Mouse (Mus musculus) midbrain, embryonic 13.5 days (tissue): ENCODE results near the gene Slc6a8. TPM values are rescaled to one million over a fixed set of nuclear protein-coding genes. Genes with fewer than 3 reads are reported as not detected.

Source experiments
- ATAC-seq: fragments of 200-750 bp; cut with Nextera tagmentation; 2 replicates; pipeline ENCODE4 v1.8.0; 2017; ENCODE audit warnings: mild to moderate bottlenecking, moderate TSS enrichment, moderate library complexity
- H3K27ac ChIP-seq: fragments of 300-500 bp; sonication (generic); 2 replicates; pipeline ENCODE4 v1.5.1; 2015; ENCODE audit warnings: inconsistent platforms, mild to moderate bottlenecking, moderate library complexity
- H3K27me3 ChIP-seq: fragments of 300-500 bp; sonication (generic); 2 replicates; pipeline ENCODE4 v1.6.1; 2015; ENCODE audit warnings: mild to moderate bottlenecking, inconsistent platforms
- H3K36me3 ChIP-seq: fragments of 300-500 bp; sonication (generic); 2 replicates; pipeline ENCODE4 v1.6.1; 2015; ENCODE audit warnings: mild to moderate bottlenecking, inconsistent platforms
- H3K4me1 ChIP-seq: fragments of 300-500 bp; sonication (generic); replicated peaks from 2 replicates; pipeline ENCODE4 v1.6.1; 2015; ENCODE audit warnings: inconsistent platforms
- H3K4me2 ChIP-seq: fragments of 300-500 bp; sonication (generic); replicated peaks from 2 replicates; pipeline ENCODE4 v1.6.1; 2015; ENCODE audit warnings: moderate library complexity, mild to moderate bottlenecking, inconsistent platforms
- H3K4me3 ChIP-seq: fragments of 300-500 bp; sonication (generic); replicated peaks from 2 replicates; pipeline ENCODE4 v1.5.1; 2015; ENCODE audit warnings: mild to moderate bottlenecking, inconsistent platforms
- H3K9ac ChIP-seq: fragments of 300-500 bp; sonication (generic); replicated peaks from 2 replicates; pipeline ENCODE4 v1.6.1; 2015; ENCODE audit warnings: mild to moderate bottlenecking, inconsistent platforms
- H3K9me3 ChIP-seq: fragments of 300-500 bp; sonication (generic); 2 replicates; pipeline ENCODE4 v1.6.1; 2016; ENCODE audit warnings: mild to moderate bottlenecking, inconsistent platforms
- WGBS: fragments of 180-500 bp; shearing (Covaris S2); methylation state at CpG from one replicate; pipeline ENCODE4 v1.1.7; 2015; 5-methylcytosine and 5-hydroxymethylcytosine counted together
- polyA plus RNA-seq: library from polyadenylated mRNA; unstranded; fragments of >200 nt; fragmentation: Nextera tagmentation; extraction: Ambion mirVana; gene quantifications from 2 replicates; pipeline ENCODE4 v1.2.1, GENCODE M21; 2015

Slc6a8 gene
- polyA plus RNA-seq, 1 experiment from 2014 or later = 6.4 TPM

DNA sequence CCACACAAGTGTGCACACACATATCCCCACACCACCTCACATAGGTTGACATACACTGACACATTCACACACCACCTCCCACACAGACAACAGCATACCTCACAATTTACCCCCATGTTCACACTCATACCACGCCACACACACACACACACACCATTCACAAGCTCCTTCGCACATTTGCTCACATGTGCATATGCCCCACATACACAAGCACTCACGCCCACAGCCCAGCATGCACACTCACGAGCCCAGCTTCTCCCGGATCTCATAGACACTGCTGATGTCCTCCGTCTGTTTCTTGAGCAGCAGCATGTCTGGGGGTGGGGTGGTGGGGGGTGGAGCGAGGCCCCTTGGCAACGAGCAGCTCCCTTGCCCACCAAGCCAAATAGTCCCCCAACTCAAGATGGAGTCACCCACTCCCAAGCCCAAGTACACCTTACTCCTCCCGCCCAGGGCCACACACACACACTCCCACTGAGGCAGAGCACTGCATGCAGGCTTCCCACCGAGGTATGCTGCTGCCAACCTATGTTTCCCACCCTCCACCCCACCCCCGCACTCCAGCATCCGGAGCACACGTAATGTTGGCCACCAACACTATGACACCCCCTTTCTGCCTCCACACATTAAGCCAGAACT is 13.9 kb upstream of the Slc6a8 start:
- Histone ChIP-seq H3K4me3 (peak overlapping the region; percentile 50), H3K27ac (peak overlapping the region; percentile 70), H3K9ac (peak overlapping the region; percentile 66), H3K9me3 (no peaks in the 10 kb centered on the region), H3K27me3 (no peaks in the 10 kb centered on the region), H3K36me3 (no peaks in the 10 kb centered on the region), H3K4me2 (peak overlapping the region; percentile 66), H3K4me1 (peaks cover 11% of the 10 kb centered on the region)
- ATAC-seq = peak; percentile 46
- WGBS = 59% methylated on average over 13 of the region's 13 CpGs

DNA sequence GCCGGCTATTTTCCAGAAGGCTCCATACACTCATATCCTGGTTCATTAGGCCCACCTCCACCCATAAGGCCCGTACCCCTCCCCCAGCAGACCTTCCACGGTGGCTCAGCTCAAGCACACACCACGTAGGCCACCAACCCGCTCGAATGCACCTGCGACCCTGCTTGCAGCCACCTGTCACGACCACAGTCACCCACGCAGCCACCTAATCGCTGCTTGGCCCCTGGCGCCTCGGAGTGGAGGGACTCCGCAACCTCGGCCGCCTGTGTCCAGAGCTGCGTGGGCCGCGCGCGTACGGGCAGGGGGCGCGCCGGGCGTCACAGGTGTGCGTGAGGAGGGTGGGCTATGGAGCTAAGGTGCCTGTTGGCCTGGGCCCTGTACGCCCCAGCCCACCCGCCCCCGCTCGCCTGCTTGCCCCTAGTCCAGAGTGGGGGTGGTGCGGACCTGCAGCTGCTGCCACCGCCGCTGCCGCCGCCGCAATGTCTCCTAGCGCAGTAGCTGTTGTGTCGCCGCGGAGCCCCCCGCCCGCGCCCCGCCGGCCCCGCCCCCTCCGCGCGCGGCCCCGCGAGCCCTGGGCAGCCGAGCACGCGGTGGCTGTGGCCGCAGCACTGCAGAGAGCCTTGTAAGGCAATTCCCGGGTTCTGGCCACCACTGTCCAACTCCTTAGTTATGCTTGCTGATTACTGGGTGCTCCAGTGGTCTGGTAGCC is 13.2 kb upstream of the Slc6a8 start, which contains the start of gene Pnck:
Pnck (minus strand) TSS at position 543 of the 709 bp plus-strand sequence.
- no peaks in the 10 kb centered on the region for H3K27me3 ChIP-seq
- peak; percentile 80 for ATAC-seq
- no peaks in the 10 kb centered on the region for H3K9me3 ChIP-seq
- WGBS = 19% methylated on average over 53 of the region's 57 CpGs
- H3K27ac ChIP-seq = peak within 1 kb of the TSS; percentile 70
- peak within 1 kb of the TSS; percentile 66 for H3K4me2 ChIP-seq
- H3K36me3 ChIP-seq = no peaks in the 10 kb centered on the region
- peak within 1 kb of the TSS; percentile 66 for H3K9ac ChIP-seq
- peaks cover 11% of the 10 kb centered on the region for H3K4me1 ChIP-seq
- H3K4me3 ChIP-seq = peak within 1 kb of the TSS; percentile 50

DNA sequence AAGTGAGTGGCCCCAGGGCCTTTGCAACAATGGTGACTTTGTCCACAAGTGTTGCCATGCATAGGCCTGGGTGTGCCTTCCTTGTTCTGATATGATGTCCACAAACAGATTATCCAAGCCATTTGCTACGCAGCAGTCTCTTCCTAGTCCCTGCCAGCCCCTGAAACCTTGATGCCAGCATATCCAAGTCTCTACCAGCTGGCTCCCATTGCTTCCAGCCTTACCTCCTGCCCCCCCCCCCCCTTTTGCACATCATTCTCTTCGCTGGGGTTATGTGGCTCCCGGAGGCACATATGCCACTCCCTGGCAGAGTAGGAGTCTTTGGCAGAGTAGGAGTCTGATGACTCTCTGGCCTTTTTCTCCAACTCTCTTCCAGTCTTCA is 12.7 kb upstream of the Slc6a8 start:
- WGBS = 48% methylated on average over 3 of the region's 3 CpGs
- H3K36me3 ChIP-seq = no peaks in the 10 kb centered on the region
- peak overlapping the region; percentile 66 for H3K4me2 ChIP-seq
- H3K9ac ChIP-seq = peak overlapping the region; percentile 66
- peaks cover 11% of the 10 kb centered on the region for H3K4me1 ChIP-seq
- H3K4me3 ChIP-seq = peak overlapping the region; percentile 50
- no peak; the same call in 1 of the 2 replicates for ATAC-seq
- H3K9me3 ChIP-seq = no peaks in the 10 kb centered on the region
- H3K27ac ChIP-seq = peak overlapping the region; percentile 70; the same call in 1 of the 2 replicates
- H3K27me3 ChIP-seq = no peaks in the 10 kb centered on the region

DNA sequence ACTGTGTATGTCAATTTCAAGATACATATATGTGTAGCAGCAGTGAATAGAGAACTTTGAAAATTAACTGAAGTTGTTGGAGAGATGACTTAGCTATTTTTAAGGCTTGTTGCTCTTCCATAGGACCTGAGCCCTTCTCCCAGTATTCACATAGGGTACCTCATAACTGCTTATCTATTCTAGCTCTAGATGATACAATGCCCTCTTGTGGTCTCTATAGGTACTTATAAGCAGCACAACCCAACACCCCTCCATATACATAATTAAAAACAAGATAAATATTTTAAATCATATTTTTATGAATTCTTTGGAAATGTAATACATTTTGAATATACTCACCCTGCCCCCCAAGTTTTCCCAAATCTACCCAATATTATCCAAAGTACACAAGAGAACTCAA is 9.8 kb upstream of the Slc6a8 start:
- H3K27me3 ChIP-seq = no peaks in the 10 kb centered on the region
- no peaks in the 10 kb centered on the region for H3K36me3 ChIP-seq
- H3K4me2 ChIP-seq = no peak overlapping the region
- H3K27ac ChIP-seq = no peak overlapping the region
- H3K9me3 ChIP-seq = no peaks in the 10 kb centered on the region
- no peak overlapping the region for H3K4me3 ChIP-seq
- peaks cover 9% of the 10 kb centered on the region for H3K4me1 ChIP-seq
- ATAC-seq = no peak
- no peak overlapping the region for H3K9ac ChIP-seq

DNA sequence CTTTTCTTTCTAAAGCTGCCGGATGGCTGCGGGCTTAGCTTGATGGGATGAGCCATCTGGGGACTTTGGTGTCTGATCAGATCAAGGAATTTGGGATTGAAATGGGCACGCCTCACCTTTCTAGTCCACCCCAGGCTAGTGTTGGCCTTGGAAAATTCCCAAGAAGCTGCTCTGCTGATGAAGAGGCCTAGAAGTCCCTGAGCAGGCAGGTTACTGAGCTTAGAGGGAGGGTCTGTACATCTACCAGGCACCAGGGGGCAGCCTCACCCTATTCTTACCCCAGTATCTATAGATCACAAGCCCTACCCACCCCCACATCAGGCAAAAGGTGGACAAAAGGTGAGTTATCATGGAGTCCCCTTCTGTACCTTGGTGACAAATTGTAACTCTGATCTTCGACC is 919 bp upstream of the Slc6a8 start:
- H3K27me3 ChIP-seq = no peaks in the 10 kb centered on the region
- peak; percentile 67 for ATAC-seq
- H3K9ac ChIP-seq = no peak overlapping the region
- 60% methylated on average over 4 of the region's 4 CpGs for whole genome bisulfite sequencing
- H3K9me3 ChIP-seq = no peaks in the 10 kb centered on the region
- H3K36me3 ChIP-seq = peaks cover 5% of the 10 kb centered on the region
- H3K4me1 ChIP-seq = peaks cover 18% of the 10 kb centered on the region
- no peak overlapping the region for H3K4me3 ChIP-seq
- no peak overlapping the region for H3K27ac ChIP-seq
- H3K4me2 ChIP-seq = no peak overlapping the region

DNA sequence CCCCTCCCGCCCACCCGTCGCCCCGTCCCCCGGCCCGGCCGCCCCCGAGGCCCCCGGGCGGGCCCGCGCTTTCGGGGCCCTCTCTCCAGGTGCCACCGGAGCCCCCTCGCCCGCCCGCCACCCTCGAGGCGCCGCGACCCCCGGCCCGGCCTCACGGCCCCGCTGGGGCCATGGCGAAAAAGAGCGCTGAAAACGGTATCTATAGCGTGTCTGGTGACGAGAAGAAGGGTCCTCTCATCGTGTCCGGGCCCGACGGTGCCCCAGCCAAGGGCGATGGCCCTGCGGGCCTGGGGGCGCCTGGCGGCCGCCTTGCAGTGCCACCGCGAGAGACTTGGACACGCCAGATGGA is 643 bp downstream of the Slc6a8 start:
- 35% methylated on average over 38 of the region's 42 CpGs for WGBS
- peak overlapping the region; percentile 59 for H3K4me3 ChIP-seq
- peaks cover 18% of the 10 kb centered on the region for H3K36me3 ChIP-seq
- peak overlapping the region; percentile 80 for H3K9ac ChIP-seq
- no peaks in the 10 kb centered on the region for H3K9me3 ChIP-seq
- ATAC-seq = peak; percentile 19; the same call in 1 of the 2 replicates
- H3K4me2 ChIP-seq = peak overlapping the region; percentile 74
- peaks cover 18% of the 10 kb centered on the region for H3K4me1 ChIP-seq
- 0 out of 2 replicates have a peak overlapping the region, but pooled peaks have one; percentile 47 for H3K27ac ChIP-seq
- no peaks in the 10 kb centered on the region for H3K27me3 ChIP-seq

DNA sequence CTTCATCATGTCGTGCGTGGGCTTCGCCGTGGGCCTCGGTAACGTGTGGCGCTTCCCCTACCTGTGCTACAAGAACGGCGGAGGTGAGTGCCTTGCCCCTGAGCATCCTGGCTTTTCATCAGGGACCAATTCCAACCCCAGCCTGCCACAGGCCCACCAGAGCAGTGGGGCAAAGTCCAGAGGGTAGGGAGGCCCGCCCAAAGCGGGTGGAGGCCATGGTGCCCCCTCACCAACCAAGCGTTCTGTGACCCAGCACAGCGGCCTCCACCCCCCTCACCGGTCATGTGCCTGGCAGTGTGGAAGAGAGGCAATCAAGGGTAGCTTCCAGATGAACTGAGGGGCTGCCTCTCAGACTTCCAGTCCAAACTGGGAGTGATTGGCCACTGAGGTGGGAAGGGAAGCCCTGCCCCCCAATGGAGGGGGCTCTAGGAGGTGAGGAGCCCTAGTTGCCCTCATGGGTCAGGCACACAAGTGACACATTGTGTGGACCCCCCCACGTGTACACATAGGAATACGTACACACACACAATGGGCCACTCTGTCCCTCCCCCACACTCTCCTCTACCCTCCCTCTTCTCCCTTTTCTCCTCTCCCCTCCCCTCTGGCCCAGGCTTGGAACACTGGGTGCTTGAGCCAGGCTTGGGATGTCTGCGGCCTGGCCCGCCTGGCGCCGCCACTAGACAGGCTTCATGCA is 1.2 kb downstream of the Slc6a8 start:
- Histone ChIP-seq H3K27me3 (no peaks in the 10 kb centered on the region), H3K9me3 (no peaks in the 10 kb centered on the region), H3K4me2 (peak overlapping the region; percentile 74), H3K36me3 (peaks cover 23% of the 10 kb centered on the region), H3K4me1 (peaks cover 18% of the 10 kb centered on the region), H3K4me3 (peak overlapping the region; percentile 59), H3K27ac (peak overlapping the region; percentile 51; the same call in 1 of the 2 replicates), H3K9ac (peak overlapping the region; percentile 80)
- peak; percentile 48 for ATAC-seq
- WGBS = 34% methylated on average over 20 of the region's 20 CpGs

DNA sequence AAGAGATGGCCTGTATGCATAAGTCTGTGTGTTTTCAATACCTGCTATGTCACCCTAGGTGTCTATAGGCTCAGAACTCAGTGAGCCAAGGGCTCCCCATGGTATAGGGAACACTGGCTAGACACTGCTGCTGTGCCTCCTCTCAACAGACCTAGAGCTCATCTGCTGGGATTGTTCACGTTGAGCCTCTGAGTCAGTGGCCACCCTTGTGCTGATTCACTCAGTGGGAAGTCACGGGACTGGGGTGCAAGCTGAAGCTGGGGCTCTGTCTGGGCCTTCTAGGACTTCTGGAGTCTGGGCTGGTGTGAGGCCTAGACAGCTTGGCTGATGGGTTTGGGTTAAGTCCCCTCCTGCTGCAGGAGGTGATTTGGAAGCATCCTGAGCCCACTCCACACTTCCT is 2.3 kb downstream of the Slc6a8 start:
- Histone ChIP-seq H3K4me2 (peak overlapping the region; percentile 74), H3K4me1 (peaks cover 18% of the 10 kb centered on the region), H3K27me3 (no peaks in the 10 kb centered on the region), H3K9ac (peak overlapping the region; percentile 80), H3K9me3 (no peaks in the 10 kb centered on the region), H3K4me3 (peak overlapping the region; percentile 59), H3K27ac (no peak overlapping the region), H3K36me3 (peaks cover 35% of the 10 kb centered on the region)
- no peak for ATAC-seq
- 76% methylated on average over 2 of the region's 2 CpGs for WGBS

DNA sequence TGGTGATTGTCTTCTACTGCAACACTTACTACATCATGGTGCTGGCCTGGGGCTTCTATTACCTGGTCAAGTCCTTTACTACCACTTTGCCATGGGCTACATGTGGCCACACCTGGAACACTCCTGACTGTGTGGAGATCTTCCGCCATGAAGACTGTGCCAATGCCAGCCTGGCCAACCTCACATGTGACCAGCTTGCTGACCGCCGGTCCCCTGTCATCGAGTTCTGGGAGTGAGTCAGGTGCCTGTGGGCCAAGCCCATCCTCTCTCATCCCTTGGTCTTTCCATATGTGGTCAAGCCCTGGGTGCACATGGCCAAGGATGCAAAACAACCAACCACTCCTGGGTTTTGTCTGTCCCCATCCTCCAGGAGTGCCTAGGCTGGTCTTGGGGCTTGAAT is 3.7 kb downstream of the Slc6a8 start:
- H3K36me3 ChIP-seq = peaks cover 47% of the 10 kb centered on the region
- H3K9ac ChIP-seq = no peak overlapping the region
- no peak overlapping the region for H3K4me2 ChIP-seq
- ATAC-seq = no peak
- H3K4me3 ChIP-seq = no peak overlapping the region
- H3K27ac ChIP-seq = no peak overlapping the region
- no peaks in the 10 kb centered on the region for H3K9me3 ChIP-seq
- WGBS = 93% methylated on average over 4 of the region's 4 CpGs
- no peaks in the 10 kb centered on the region for H3K27me3 ChIP-seq
- H3K4me1 ChIP-seq = peaks cover 18% of the 10 kb centered on the region

DNA sequence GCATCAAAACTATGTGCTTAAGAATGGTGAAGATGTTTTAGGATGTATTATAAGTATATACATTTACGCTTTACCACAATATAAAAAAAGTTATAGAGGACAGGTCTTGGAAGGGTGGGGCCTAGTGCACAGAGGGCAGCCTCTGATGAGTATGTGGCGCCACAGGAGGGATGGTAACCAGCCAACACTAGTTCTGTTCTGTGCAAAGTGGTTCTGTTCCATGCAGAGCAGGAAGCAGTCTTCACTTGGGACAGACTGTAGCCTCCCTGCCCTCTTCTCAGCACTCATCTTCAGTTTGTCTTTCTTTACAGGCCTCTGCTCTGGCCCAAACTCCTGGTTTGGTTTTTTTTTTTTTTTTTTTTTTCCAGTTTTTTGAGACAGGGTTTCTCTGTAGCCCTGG is 11.2 kb downstream of the Slc6a8 start:
- WGBS = 86% methylated on average over 2 of the region's 2 CpGs
- no peak overlapping the region for H3K27ac ChIP-seq
- H3K4me2 ChIP-seq = no peak overlapping the region
- ATAC-seq = no peak
- H3K4me3 ChIP-seq = no peak overlapping the region
- no peaks in the 10 kb centered on the region for H3K4me1 ChIP-seq
- no peaks in the 10 kb centered on the region for H3K27me3 ChIP-seq
- no peaks in the 10 kb centered on the region for H3K9me3 ChIP-seq
- peaks cover 66% of the 10 kb centered on the region for H3K36me3 ChIP-seq
- no peak overlapping the region for H3K9ac ChIP-seq

DNA sequence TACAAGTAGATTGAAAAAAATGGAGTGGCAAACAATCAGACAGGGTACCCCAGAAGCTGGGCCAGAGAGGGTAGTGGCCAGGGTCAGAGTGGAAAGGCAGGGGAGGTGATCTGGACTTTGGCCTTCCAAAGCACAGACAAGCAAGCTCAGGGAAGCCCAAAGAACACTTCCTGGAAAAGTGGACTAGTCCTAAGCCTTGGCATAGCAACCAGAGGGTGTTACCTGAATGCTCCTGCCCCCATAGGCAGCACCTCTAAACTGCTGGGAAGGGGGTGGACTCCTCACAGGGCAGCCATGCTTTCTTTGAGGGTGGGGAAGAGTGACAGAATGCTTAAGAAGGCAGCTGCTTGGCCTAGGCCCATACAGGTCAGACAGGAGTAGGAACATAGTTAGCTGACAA is 12.0 kb downstream of the Slc6a8 start:
- ATAC-seq = no peak

DNA sequence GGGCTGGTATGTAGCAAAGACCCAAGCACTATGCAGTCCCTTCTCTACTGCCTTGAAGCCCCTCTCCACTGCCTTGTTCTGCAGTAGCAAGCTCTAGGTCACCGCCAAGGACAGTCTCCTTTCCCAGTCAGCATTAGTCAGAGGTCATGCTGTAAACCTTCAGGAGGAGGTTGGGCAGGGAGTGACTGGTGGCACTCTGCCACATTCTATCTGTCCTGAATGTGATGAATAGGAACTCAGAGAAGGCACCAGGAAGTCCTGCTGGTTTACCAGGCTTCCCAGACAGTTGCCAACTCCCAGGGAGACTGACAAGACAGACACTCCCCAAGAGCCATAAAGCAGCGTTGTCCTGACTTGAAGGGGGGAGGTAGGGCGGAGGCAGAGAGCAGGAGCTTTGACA is 12.7 kb downstream of the Slc6a8 start:
- 90% methylated on average over 3 of the region's 3 CpGs for WGBS
- peaks cover 58% of the 10 kb centered on the region for H3K36me3 ChIP-seq
- no peak overlapping the region for H3K4me2 ChIP-seq
- H3K9ac ChIP-seq = no peak overlapping the region
- no peak for ATAC-seq
- no peaks in the 10 kb centered on the region for H3K27me3 ChIP-seq
- no peak overlapping the region for H3K27ac ChIP-seq
- H3K4me3 ChIP-seq = no peak overlapping the region
- no peaks in the 10 kb centered on the region for H3K9me3 ChIP-seq
- H3K4me1 ChIP-seq = no peaks in the 10 kb centered on the region

More for the DNA sequence above, 12.0 kb downstream of the Slc6a8 start:
- Histone ChIP-seq H3K27me3 (no peaks in the 10 kb centered on the region), H3K4me3 (no peak overlapping the region), H3K9ac (no peak overlapping the region), H3K4me1 (no peaks in the 10 kb centered on the region), H3K27ac (no peak overlapping the region), H3K36me3 (peaks cover 64% of the 10 kb centered on the region), H3K4me2 (no peak overlapping the region), H3K9me3 (no peaks in the 10 kb centered on the region)
